Mouse (Mus musculus) MEL (cell line): ENCODE measurements around the gene Rex1bd. TPM values are rescaled to one million over a fixed set of nuclear protein-coding genes. Genes with fewer than 3 reads are reported as not detected.
A peak's percentile ranks its signal among the peaks of the same experiment; 100 is the strongest.

ENCODE experiments used
- DNase-seq: peaks from one replicate; pipeline ENCODE4 v3.0.0; 2011; ENCODE audit warnings: low read depth, low spot score
- H3K27ac ChIP-seq: 2 replicates; pipeline ENCODE4 v1.5.1; 2012; ENCODE audit warnings: low read depth, mild to moderate bottlenecking, control low read depth, low read length, moderate library complexity; ENCODE audit not compliant: control insufficient read depth
- H3K27me3 ChIP-seq, 2 experiments: fragments of 150-350 bp in 1 of 2; sonication (generic) in 1 of 2; 2 replicates each; pipeline ENCODE4 v1.6.1; 2012; ENCODE audit warnings: low read length in 2 of 2, mild to moderate bottlenecking in 2 of 2, improper control_type of control experiment in 1 of 2, moderate library complexity in 1 of 2; ENCODE audit not compliant: insufficient read depth in 2 of 2, control insufficient read depth in 1 of 2
- H3K36me3 ChIP-seq, 2 experiments: 2 replicates each; pipeline ENCODE4 v1.6.1; 2012 to 2014; ENCODE audit warnings: low read length in 2 of 2, improper control_type of control experiment in 1 of 2, inconsistent platforms in 1 of 2, mild to moderate bottlenecking in 1 of 2; ENCODE audit not compliant: insufficient read depth in 2 of 2, control insufficient read depth in 1 of 2
- H3K4me1 ChIP-seq, 2 experiments: fragments of 150-350 bp in 1 of 2; sonication (generic) in 1 of 2; 2 replicates each; pipeline ENCODE4 v1.6.1; 2012; ENCODE audit warnings: low read length in 2 of 2, improper control_type of control experiment in 1 of 2, mild to moderate bottlenecking in 1 of 2; ENCODE audit not compliant: insufficient read depth in 2 of 2, control insufficient read depth in 1 of 2
- H3K4me3 ChIP-seq, 2 experiments: fragments of 150-350 bp in 1 of 2; sonication (generic) in 1 of 2; 2 replicates each; pipeline ENCODE4 v1.5.1; 2012; ENCODE audit warnings: low read depth in 2 of 2, low read length in 2 of 2, mild to moderate bottlenecking in 2 of 2, moderate library complexity in 2 of 2, control low read depth in 1 of 2, improper control_type of control experiment in 1 of 2; ENCODE audit not compliant: control insufficient read depth in 1 of 2, insufficient read depth in 1 of 2
- H3K79me2 ChIP-seq: 2 replicates; pipeline ENCODE4 v1.6.1; 2012; ENCODE audit warnings: mild to moderate bottlenecking, low read length, moderate library complexity; ENCODE audit not compliant: control insufficient read depth, poor library complexity, insufficient read depth
- H3K9ac ChIP-seq: 2 replicates; pipeline ENCODE4 v1.6.1; 2012; ENCODE audit warnings: low read depth, mild to moderate bottlenecking, control low read depth, low read length, moderate library complexity; ENCODE audit not compliant: control insufficient read depth, poor library complexity, severe bottlenecking
- H3K9me3 ChIP-seq: fragments of 150-350 bp; sonication (generic); replicated peaks from 2 replicates; pipeline ENCODE4 v1.6.1; 2012; ENCODE audit warnings: mild to moderate bottlenecking, low read length, improper control_type of control experiment, moderate library complexity; ENCODE audit not compliant: insufficient read depth
- BHLHE40 ChIP-seq: IDR thresholded peaks from 2 replicates; pipeline ENCODE4 v1.6.1; 2012; ENCODE audit warnings: low read depth, mild to moderate bottlenecking, inconsistent platforms, low read length, improper control_type of control experiment, borderline replicate concordance
- CHD1 ChIP-seq: IDR thresholded peaks from 2 replicates; pipeline ENCODE4 v1.6.1; 2012; ENCODE audit warnings: low read depth, mild to moderate bottlenecking, inconsistent platforms, low read length, improper control_type of control experiment
- CHD2 ChIP-seq: IDR thresholded peaks from 2 replicates; pipeline ENCODE4 v1.6.1; 2011; ENCODE audit warnings: low read length, improper control_type of control experiment
- CTCF ChIP-seq, 3 experiments: IDR thresholded peaks in 2 of 3; conservative IDR thresholded peaks in 1 of 3; 2 replicates each; pipeline ENCODE4 v1.5.1; 2011 to 2012; ENCODE audit warnings: low read length in 3 of 3, low read depth in 2 of 3, mild to moderate bottlenecking in 2 of 3, improper control_type of control experiment in 1 of 3, inconsistent platforms in 1 of 3, mixed read lengths in 1 of 3, moderate library complexity in 1 of 3; ENCODE audit not compliant: control insufficient read depth in 1 of 3, insufficient read depth in 1 of 3, poor library complexity in 1 of 3, severe bottlenecking in 1 of 3
- E2F4 ChIP-seq: IDR thresholded peaks from 2 replicates; pipeline ENCODE4 v1.6.1; 2011; ENCODE audit warnings: low read depth, low read length, improper control_type of control experiment, borderline replicate concordance
- ELF1 ChIP-seq: IDR thresholded peaks from 2 replicates; pipeline ENCODE4 v1.6.1; 2014; ENCODE audit warnings: low read depth, mild to moderate bottlenecking, inconsistent platforms, low read length, improper control_type of control experiment, moderate library complexity
- EP300 ChIP-seq, 2 experiments: IDR thresholded peaks; 2 replicates each; pipeline ENCODE4 v1.6.1; 2011; ENCODE audit warnings: improper control_type of control experiment in 2 of 2, low read length in 2 of 2, low read depth in 1 of 2, mild to moderate bottlenecking in 1 of 2
- ETS1 ChIP-seq: IDR thresholded peaks from 2 replicates; pipeline ENCODE4 v1.6.1; 2012; ENCODE audit warnings: low read depth, mild to moderate bottlenecking, inconsistent platforms, low read length, improper control_type of control experiment, moderate library complexity
- GABPA ChIP-seq: IDR thresholded peaks from 2 replicates; pipeline ENCODE4 v1.6.1; 2012; ENCODE audit warnings: low read depth, mild to moderate bottlenecking, inconsistent platforms, low read length, improper control_type of control experiment, moderate library complexity
- KAT2A ChIP-seq: conservative IDR thresholded peaks from 2 replicates; pipeline ENCODE4 v1.6.1; 2012; ENCODE audit warnings: low read depth, low read length, improper control_type of control experiment, inconsistent platforms
- MAFK ChIP-seq: IDR thresholded peaks from 2 replicates; pipeline ENCODE4 v1.6.1; 2011; ENCODE audit warnings: low read depth, mild to moderate bottlenecking, low read length, improper control_type of control experiment, borderline replicate concordance
- MAZ ChIP-seq: IDR thresholded peaks from 2 replicates; pipeline ENCODE4 v1.6.1; 2012; ENCODE audit warnings: low read depth, mild to moderate bottlenecking, inconsistent platforms, low read length, improper control_type of control experiment
- MEF2A ChIP-seq: IDR thresholded peaks from 2 replicates; pipeline ENCODE4 v1.6.1; 2014; ENCODE audit warnings: low read depth, mild to moderate bottlenecking, inconsistent platforms, low read length, improper control_type of control experiment; ENCODE audit not compliant: poor library complexity, insufficient replicate concordance, severe bottlenecking; ENCODE audit errors: extremely low read depth
- MYB ChIP-seq: IDR thresholded peaks from 2 replicates; pipeline ENCODE4 v1.6.1; 2011; ENCODE audit warnings: mild to moderate bottlenecking, low read depth, low read length, improper control_type of control experiment
- NRF1 ChIP-seq: IDR thresholded peaks from 2 replicates; pipeline ENCODE4 v1.6.1; 2014; ENCODE audit warnings: low read depth, mild to moderate bottlenecking, inconsistent platforms, low read length, improper control_type of control experiment, moderate library complexity; ENCODE audit not compliant: poor library complexity, insufficient read depth, severe bottlenecking
- POLR2A ChIP-seq, 2 experiments: IDR thresholded peaks; 2 replicates each; pipeline ENCODE4 v1.6.1; 2011 to 2012; ENCODE audit warnings: low read length in 2 of 2, mild to moderate bottlenecking in 2 of 2, control low read depth in 1 of 2, improper control_type of control experiment in 1 of 2, low read depth in 1 of 2, moderate library complexity in 1 of 2; ENCODE audit not compliant: control insufficient read depth in 1 of 2, insufficient read depth in 1 of 2, poor library complexity in 1 of 2
- POLR2AphosphoS2 ChIP-seq: IDR thresholded peaks from 2 replicates; pipeline ENCODE4 v1.6.1; 2011; ENCODE audit warnings: low read length, improper control_type of control experiment
- RAD21 ChIP-seq: IDR thresholded peaks from 2 replicates; pipeline ENCODE4 v1.6.1; 2011; ENCODE audit warnings: mild to moderate bottlenecking, low read depth, low read length, improper control_type of control experiment
- RCOR1 ChIP-seq: IDR thresholded peaks from 2 replicates; pipeline ENCODE4 v1.6.1; 2012; ENCODE audit warnings: low read depth, mild to moderate bottlenecking, inconsistent platforms, low read length, improper control_type of control experiment
- SMC3 ChIP-seq: IDR thresholded peaks from 2 replicates; pipeline ENCODE4 v1.6.1; 2011; ENCODE audit warnings: low read depth, low read length, improper control_type of control experiment
- TAL1 ChIP-seq: IDR thresholded peaks from 2 replicates; pipeline ENCODE4 v1.6.1; 2012; ENCODE audit warnings: mild to moderate bottlenecking, inconsistent platforms, low read length, moderate library complexity, mixed read lengths
- TCF12 ChIP-seq: IDR thresholded peaks from 2 replicates; pipeline ENCODE4 v1.6.1; 2014; ENCODE audit warnings: low read depth, mild to moderate bottlenecking, inconsistent platforms, low read length, improper control_type of control experiment, moderate library complexity
- UBTF ChIP-seq: IDR thresholded peaks from 2 replicates; pipeline ENCODE4 v1.6.1; 2012; ENCODE audit warnings: low read depth, mild to moderate bottlenecking, inconsistent platforms, low read length, improper control_type of control experiment, moderate library complexity, borderline replicate concordance; ENCODE audit not compliant: insufficient read depth
- USF1 ChIP-seq: IDR thresholded peaks from 2 replicates; pipeline ENCODE4 v1.6.1; 2014; ENCODE audit warnings: low read depth, mild to moderate bottlenecking, inconsistent platforms, low read length, improper control_type of control experiment, moderate library complexity
- ZC3H11A ChIP-seq: IDR thresholded peaks from 2 replicates; pipeline ENCODE4 v1.6.1; 2012; ENCODE audit warnings: low read depth, mild to moderate bottlenecking, inconsistent platforms, low read length, improper control_type of control experiment
- polyA plus RNA-seq, 2 experiments: library from polyadenylated mRNA; stranded (reverse) in 1 of 2; unstranded in 1 of 2; fragments of >175 nt in 1 of 2; fragments of >200 nt in 1 of 2; gene quantifications; 2 replicates each; pipeline versions ENCODE4 v1.2.1 to v1.2.4; 2012; ENCODE audit warnings: low replicate concordance in 2 of 2, low read depth in 1 of 2; ENCODE audit not compliant: insufficient read length in 2 of 2, insufficient read depth in 1 of 2, missing spikeins in 1 of 2
- total RNA-seq: library from RNA; depleted of rRNA; stranded (reverse); fragments of 300-350 nt; gene quantifications from 2 replicates; pipeline ENCODE4 v1.2.3, GENCODE M21; 2012

The Rex1bd gene
- total and polyA plus RNA-seq, 3 experiments, result 145 to 204 TPM; not detected in 1

DNA sequence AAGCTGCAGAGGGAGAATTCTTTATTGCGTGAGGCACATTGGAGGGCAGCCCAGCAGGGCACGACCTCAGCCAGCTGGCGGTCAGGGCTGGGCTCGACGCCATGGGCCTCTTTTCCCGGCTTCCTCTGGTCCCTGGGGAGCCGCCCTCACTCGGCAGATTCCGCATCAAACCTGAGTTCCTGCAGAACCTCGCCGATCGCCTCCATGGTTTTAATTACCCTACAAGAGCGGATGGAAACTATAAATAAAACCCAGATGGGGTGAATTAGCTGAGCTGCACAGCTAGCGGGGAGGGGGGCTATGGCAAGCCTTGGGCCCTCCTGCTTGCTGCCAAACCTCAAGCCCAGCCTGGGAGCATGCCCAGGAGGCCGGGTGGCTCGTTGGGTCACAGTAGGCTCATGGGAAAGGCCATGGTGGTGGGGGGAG is 2.2 kb downstream of the Rex1bd start:
- H3K4me3 ChIP-seq, result no peak overlapping the region
- TF ChIP-seq MAZ (0 out of 2 replicates have a peak, but pooled peaks have one; percentile 2), MAFK (no peak)
- TF ChIP-seq, all 39 proteins: peak for 1
- H3K9ac ChIP-seq, result no peak overlapping the region
- no peaks in the 10 kb centered on the region for H3K9me3 ChIP-seq
- no peak overlapping the region for H3K27ac ChIP-seq
- no peaks in the 10 kb centered on the region for H3K27me3 ChIP-seq
- peaks cover 3 to 47% of the 10 kb centered on the region in 2 experiments; a peak in 3 of 4 replicates for H3K4me1 ChIP-seq
- peaks cover 5 to 18% of the 10 kb centered on the region in 2 experiments; a peak in 3 of 4 replicates for H3K36me3 ChIP-seq
- H3K79me2 ChIP-seq, result peaks cover 26% of the 10 kb centered on the region
- DNase-seq, result no peak

DNA sequence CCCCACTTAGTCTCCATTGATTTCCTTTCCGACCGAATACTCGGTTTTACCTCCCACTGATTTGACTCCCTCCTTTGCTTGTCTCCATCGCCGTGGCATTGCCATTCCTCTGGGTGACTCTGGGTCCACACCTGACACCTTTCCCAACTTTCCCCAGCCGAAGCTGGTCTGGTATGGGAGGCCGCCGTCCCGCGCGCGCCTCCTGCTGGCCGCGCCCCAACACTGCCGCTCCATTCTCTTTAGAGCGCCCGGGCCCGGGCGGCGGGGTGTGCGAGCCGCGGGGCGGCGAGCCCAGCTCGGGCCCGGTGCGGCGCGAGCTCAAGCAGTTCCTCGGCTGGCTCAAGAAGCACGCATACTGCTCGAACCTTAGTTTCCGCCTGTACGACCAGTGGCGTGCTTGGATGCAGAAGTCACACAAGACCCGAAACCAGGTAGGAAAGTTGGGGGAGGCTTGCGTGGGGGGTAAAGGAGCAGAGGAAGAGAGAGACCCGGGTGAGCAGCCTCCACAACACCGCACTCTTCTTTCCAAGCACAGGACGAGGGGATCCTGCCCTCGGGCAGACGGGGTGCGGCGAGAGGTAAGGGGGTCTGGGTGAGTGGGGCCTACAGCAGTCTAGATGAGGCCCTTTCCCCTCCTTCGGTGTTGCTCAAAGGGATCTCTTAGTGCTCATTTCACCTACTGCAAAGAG is 3.3 kb downstream of the Rex1bd start:
- peak; percentile 76 for DNase-seq
- Histone ChIP-seq H3K27me3 (no peaks in the 10 kb centered on the region), H3K9ac (peak overlapping the region; percentile 88), H3K27ac (peak overlapping the region; percentile 82), H3K9me3 (no peaks in the 10 kb centered on the region), H3K4me3 (peak overlapping the region; percentile 54 to 84), H3K4me1 (peaks cover 3 to 39% of the 10 kb centered on the region in 2 experiments; a peak in 3 of 4 replicates), H3K36me3 (peaks cover 2 to 18% of the 10 kb centered on the region in 2 experiments; a peak in 3 of 4 replicates), H3K79me2 (peaks cover 16% of the 10 kb centered on the region)
- TF ChIP-seq TCF12 (no peak), E2F4 (no peak), MEF2A (no peak), USF1 (no peak), MYB (no peak), SMC3 (peak; percentile 91), UBTF (0 out of 2 replicates have a peak, but pooled peaks have one; percentile 44), ELF1 (no peak), GABPA (no peak), CHD1 (no peak), EP300 (IDR thresholded peaks at IDR 0.05; ENCODE audit: low read depth in 1 of 2, low read length in 2 of 2) (no peak), BHLHE40 (no peak), KAT2A (no peak), TAL1 (no peak), CTCF (IDR thresholded peaks at IDR 0.05 in 2 of 3, conservative IDR thresholded peaks at IDR 0.05 in 1 of 3; ENCODE audit: control insufficient read depth in 1 of 3, insufficient read depth in 1 of 3, low read depth in 2 of 3, low read length in 3 of 3, poor library complexity in 1 of 3, severe bottlenecking in 1 of 3) (peak in 2 of 3 experiments; percentile 89 to 98; a peak in 5 of 6 replicates), ETS1 (no peak), RCOR1 (no peak), NRF1 (no peak), POLR2A (IDR thresholded peaks at IDR 0.05; ENCODE audit: control insufficient read depth in 1 of 2, insufficient read depth in 1 of 2, low read depth in 1 of 2, low read length in 2 of 2, poor library complexity in 1 of 2) (0 out of 4 replicates have a peak, but pooled peaks of 1 of the 2 experiments have one; percentile 39), RAD21 (peak; percentile 70), POLR2AphosphoS2 (no peak; the same call in 1 of the 2 replicates), ZC3H11A (peak; percentile 63), CHD2 (no peak)
